Mouse (Mus musculus): ENCODE measurements at regions not wholly inside any gene's neighbourhood (a gene's known extent, or its start where the extent isn't known, plus 50 kb on each side); places are given as distances from the start of the nearest gene placed in this dataset.
"Not testable (repeated sequence)": the region's sequence is repeated elsewhere in the genome, so short reads cannot be mapped to it uniquely, and the experiment has no call there.

DNA sequence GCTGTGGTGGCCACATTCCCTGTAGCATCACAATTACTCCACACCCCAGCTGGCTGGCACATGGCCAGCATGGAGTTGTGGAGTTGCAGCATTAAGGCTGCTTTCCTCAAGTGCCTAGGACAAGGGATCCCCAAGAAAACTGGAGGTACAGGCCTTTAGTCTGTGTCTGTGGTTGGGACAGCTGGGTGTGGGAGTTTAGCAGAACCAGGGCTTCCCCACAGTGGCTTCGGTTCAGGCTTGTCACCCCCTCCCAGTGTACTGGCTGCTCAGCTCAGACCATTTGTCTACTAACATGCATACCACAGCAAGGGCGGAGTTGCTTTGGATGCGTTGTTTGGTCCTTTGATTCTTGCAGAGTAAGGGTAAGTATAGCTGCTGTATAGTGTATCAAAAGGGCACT is 79.1 kb upstream of the Neurl1b start:
- no peak overlapping the region for H3K4me3 ChIP-seq
- DNase-seq (ENCODE audit: low spot score), result no peak
- H3K4me1 ChIP-seq, result no peaks in the 10 kb centered on the region
- no peak overlapping the region for H3K27ac ChIP-seq (replicated peaks)
- no peaks in the 10 kb centered on the region for H3K9me3 ChIP-seq (replicated peaks)
- no peaks in the 10 kb centered on the region for H3K27me3 ChIP-seq (ENCODE audit: low read depth, poor library complexity, severe bottlenecking)
- H3K36me3 ChIP-seq, result no peaks in the 10 kb centered on the region
- 88% methylated on average over 3 of the region's 3 CpGs for WGBS

DNA sequence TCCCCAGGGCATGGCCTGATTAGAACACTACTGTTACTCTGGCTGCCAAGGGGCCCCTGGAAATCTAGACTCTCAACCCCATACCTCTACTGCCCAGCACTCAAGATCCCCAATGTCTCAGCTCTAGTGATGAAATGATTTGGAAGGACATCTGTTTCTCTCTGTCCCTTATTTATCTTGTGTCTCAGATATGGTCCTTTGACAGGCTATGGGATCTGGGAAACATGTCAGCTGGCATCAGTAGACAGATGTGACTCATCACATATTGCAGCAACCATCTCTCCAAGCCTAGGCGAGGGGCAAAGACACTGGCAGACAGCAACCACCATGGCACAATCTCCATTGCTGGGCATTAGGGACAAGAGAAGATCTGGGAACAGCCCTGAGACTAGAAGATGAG is 78.6 kb upstream of the Neurl1b start:
- Histone ChIP-seq H3K4me1 (no peaks in the 10 kb centered on the region), H3K4me3 (no peak overlapping the region), H3K27me3 (ENCODE audit: low read depth, poor library complexity, severe bottlenecking) (no peaks in the 10 kb centered on the region), H3K27ac (replicated peaks) (no peak overlapping the region), H3K9me3 (replicated peaks) (no peaks in the 10 kb centered on the region), H3K36me3 (no peaks in the 10 kb centered on the region)
- no peak for DNase-seq (ENCODE audit: low spot score)
- 86% methylated on average over 1 of the region's 1 CpGs for WGBS

DNA sequence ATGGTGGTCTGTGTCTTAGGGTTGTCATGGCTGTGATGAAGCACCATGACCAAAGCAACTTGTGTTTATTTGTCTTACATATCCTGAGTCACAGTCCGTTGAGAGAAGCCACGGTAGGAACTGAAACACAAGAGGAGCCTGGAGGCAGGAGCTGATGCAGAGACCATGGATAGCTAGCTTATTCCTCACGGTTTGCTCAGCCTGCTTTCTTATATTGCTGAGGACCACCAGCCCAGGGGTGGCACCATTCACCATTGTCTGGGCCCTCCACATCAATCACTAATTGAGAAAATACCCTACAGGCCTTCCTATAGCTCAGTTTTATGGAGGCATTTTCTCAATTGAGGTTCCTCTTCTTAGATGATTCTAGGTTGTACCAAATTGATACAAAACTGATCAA is 77.5 kb upstream of the Neurl1b start:
- no peak overlapping the region for H3K4me3 ChIP-seq
- H3K36me3 ChIP-seq, result no peaks in the 10 kb centered on the region
- no peaks in the 10 kb centered on the region for H3K9me3 ChIP-seq (replicated peaks)
- no peak overlapping the region for H3K27ac ChIP-seq (replicated peaks)
- no peaks in the 10 kb centered on the region for H3K27me3 ChIP-seq (ENCODE audit: low read depth, poor library complexity, severe bottlenecking)
- no peaks in the 10 kb centered on the region for H3K4me1 ChIP-seq
- no peak for DNase-seq (ENCODE audit: low spot score)
- WGBS, result 82% methylated on average over 3 of the region's 3 CpGs

DNA sequence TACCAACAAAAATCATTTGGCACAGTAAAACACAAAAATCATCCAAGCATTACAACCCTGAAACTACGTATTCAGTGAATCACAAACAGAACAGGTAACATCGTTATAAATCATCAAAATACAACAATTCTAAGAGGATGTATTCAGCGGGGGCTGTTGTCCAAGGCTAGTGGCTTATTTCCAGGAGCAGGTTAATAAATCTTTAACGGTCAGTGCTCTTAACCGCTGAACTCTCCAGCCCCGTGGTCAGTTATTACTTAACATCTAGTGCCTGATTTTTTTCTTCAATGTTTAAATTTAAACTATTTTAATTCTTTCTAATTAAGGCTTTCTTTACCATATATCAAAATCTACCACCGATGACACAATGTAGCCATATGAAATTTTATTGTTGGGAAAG is 69.2 kb upstream of the Neurl1b start:
- WGBS, result 92% methylated on average over 7 of the region's 7 CpGs
- H3K9me3 ChIP-seq (replicated peaks); DNase-seq (ENCODE audit: low spot score): not testable (repeated sequence)

DNA sequence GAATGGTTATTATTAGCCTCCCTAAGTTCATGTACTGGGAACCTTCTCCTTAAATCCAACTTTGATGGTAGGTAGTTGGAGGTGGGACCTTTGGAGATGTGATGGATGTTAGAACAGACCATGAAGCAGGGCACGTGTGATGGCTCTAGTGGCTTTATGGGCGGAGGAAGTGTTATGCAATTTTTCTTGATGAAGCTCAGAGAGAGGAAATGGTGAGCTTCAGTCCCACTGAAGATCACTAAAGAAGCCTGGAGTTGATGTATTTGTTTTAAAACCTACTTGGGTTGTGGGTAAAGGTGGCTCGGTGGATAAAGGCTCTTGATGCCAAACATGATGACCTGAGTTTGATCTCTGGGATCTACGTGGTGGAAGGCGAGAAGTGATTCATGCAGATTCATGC is 66.5 kb upstream of the Neurl1b start:
- Histone ChIP-seq H3K27me3 (ENCODE audit: low read depth, poor library complexity, severe bottlenecking) (no peaks in the 10 kb centered on the region), H3K4me1 (no peaks in the 10 kb centered on the region), H3K4me3 (no peak overlapping the region), H3K9me3 (replicated peaks) (no peaks in the 10 kb centered on the region), H3K36me3 (no peaks in the 10 kb centered on the region), H3K27ac (replicated peaks) (no peak overlapping the region)
- 96% methylated on average over 5 of the region's 5 CpGs for WGBS
- DNase-seq (ENCODE audit: low spot score), result no peak

More for the DNA sequence above, 69.2 kb upstream of the Neurl1b start:
- H3K27ac ChIP-seq (replicated peaks); H3K4me1 ChIP-seq; H3K36me3 ChIP-seq; H3K4me3 ChIP-seq; H3K27me3 ChIP-seq (ENCODE audit: low read depth, poor library complexity, severe bottlenecking): not testable (repeated sequence)

DNA sequence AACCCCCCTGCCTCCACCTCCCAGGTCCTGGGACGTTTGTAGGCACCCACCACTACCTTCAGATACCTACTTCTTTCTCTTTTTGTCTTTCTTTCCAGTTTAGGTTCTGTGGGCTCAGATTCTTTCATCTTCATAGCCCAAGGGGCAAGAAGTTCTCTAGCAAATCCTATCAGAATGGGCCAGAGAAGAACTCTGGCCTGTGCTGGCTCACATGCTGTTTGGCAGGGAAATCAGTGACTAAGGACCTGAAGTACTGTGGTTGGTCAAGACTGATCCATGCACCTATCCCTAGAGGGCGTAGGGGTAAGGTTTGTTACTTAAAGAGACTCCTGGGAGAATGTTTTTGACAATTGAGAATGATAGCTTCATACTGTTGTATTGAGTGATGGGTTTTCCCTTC is 64.9 kb upstream of the Neurl1b start:
- no peak overlapping the region for H3K27ac ChIP-seq (replicated peaks)
- H3K4me1 ChIP-seq, result no peaks in the 10 kb centered on the region
- no peaks in the 10 kb centered on the region for H3K36me3 ChIP-seq
- H3K4me3 ChIP-seq, result no peak overlapping the region
- WGBS, result 58% methylated on average over 2 of the region's 2 CpGs
- H3K27me3 ChIP-seq (ENCODE audit: low read depth, poor library complexity, severe bottlenecking), result no peaks in the 10 kb centered on the region
- H3K9me3 ChIP-seq (replicated peaks), result no peaks in the 10 kb centered on the region
- DNase-seq (ENCODE audit: low spot score), result no peak

DNA sequence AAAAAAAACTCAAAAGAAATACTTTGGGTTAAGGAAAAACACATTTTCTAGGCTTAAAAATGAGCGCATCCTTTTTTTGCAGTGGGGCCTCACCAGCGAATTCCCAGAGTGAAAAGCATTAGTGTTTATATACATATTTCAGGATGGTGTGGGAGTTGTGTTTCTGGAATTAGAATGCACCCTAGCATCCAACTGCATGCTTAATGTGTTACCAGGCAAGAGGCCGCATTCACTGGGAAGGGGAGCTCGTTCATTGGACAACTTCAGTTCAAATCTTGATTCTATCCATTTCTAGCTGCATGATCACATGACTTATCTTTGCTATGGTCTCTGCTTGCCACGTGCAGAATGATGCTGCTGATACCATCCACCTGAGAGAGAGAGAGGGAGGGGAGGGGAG is 64.4 kb upstream of the Neurl1b start:
- H3K27me3 ChIP-seq (ENCODE audit: low read depth, poor library complexity, severe bottlenecking), result no peaks in the 10 kb centered on the region
- DNase-seq (ENCODE audit: low spot score), result no peak
- 83% methylated on average over 5 of the region's 5 CpGs for WGBS
- H3K36me3 ChIP-seq, result no peaks in the 10 kb centered on the region
- no peaks in the 10 kb centered on the region for H3K9me3 ChIP-seq (replicated peaks)
- no peaks in the 10 kb centered on the region for H3K4me1 ChIP-seq
- H3K27ac ChIP-seq (replicated peaks), result no peak overlapping the region
- H3K4me3 ChIP-seq, result no peak overlapping the region

DNA sequence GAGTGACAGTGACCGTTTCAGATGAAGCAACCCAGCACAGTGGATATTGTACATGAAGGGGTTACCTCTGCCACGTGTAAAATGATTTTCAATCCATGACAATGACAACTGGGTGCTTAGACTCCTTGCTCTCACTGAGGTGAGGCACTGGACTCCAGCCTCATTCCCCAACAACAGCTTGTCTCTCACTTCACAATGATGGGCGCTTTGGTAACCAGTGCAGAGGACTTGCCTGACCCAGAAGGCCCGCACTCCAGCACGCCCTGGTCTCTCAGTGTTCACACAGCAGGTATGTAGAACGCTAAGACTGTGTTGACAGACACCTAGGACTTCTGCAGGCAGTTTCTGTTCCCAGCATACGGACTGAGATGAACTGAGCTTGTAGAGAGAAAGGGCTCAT is 62.6 kb upstream of the Neurl1b start:
- no peaks in the 10 kb centered on the region for H3K4me1 ChIP-seq
- no peak overlapping the region for H3K27ac ChIP-seq (replicated peaks)
- no peak overlapping the region for H3K4me3 ChIP-seq
- no peaks in the 10 kb centered on the region for H3K36me3 ChIP-seq
- H3K9me3 ChIP-seq (replicated peaks), result no peaks in the 10 kb centered on the region
- WGBS, result 82% methylated on average over 7 of the region's 7 CpGs
- no peaks in the 10 kb centered on the region for H3K27me3 ChIP-seq (ENCODE audit: low read depth, poor library complexity, severe bottlenecking)
- DNase-seq (ENCODE audit: low spot score), result no peak

DNA sequence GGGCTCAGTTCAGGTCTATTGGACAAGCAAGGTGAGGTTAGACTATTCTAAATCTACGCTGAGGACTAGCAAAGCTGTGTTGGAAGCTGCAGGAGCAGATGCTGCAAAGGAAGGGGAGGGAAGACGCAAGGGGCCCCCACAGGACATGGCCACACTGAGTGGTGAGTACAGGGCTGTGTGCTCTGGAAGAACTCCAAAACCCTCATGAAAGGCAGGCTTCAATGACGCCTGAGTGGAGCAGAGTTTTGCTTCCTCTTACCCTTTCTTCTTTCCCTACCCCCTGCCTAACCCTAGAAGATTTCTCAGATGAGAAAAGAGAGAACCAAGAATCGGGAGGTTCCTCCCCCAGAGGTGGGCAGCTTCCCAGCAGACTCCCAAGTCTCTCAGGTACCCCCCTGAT is 61.9 kb upstream of the Neurl1b start:
- Histone ChIP-seq H3K4me1 (no peaks in the 10 kb centered on the region), H3K27me3 (ENCODE audit: low read depth, poor library complexity, severe bottlenecking) (no peaks in the 10 kb centered on the region), H3K9me3 (replicated peaks) (no peaks in the 10 kb centered on the region), H3K4me3 (no peak overlapping the region), H3K36me3 (no peaks in the 10 kb centered on the region), H3K27ac (replicated peaks) (no peak overlapping the region)
- WGBS, result 86% methylated on average over 4 of the region's 4 CpGs
- no peak for DNase-seq (ENCODE audit: low spot score)

DNA sequence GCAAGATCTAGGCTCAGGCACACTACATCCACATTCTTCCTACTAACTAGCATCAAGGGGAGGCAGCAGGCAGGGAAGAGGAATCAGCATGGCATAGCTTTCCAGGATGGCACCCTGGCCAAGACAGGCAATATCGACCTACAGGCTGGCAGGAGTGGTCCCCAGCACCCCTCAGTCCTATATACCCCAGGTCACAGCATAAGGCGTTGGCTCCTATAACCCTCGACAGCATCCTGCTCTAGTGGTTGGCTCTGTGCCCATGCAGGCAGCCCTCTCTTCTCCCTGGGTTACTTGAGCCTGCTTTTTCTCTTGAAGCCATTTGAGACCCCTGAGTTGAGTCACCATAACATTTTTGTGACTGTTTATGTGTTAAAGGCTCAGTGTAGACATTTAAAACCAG is 60.2 kb upstream of the Neurl1b start:
- H3K36me3 ChIP-seq, result no peaks in the 10 kb centered on the region
- H3K4me1 ChIP-seq, result no peaks in the 10 kb centered on the region
- no peak overlapping the region for H3K27ac ChIP-seq (replicated peaks)
- no peaks in the 10 kb centered on the region for H3K9me3 ChIP-seq (replicated peaks)
- no peaks in the 10 kb centered on the region for H3K27me3 ChIP-seq (ENCODE audit: low read depth, poor library complexity, severe bottlenecking)
- WGBS, result 90% methylated on average over 3 of the region's 3 CpGs
- no peak for DNase-seq (ENCODE audit: low spot score)
- no peak overlapping the region for H3K4me3 ChIP-seq

DNA sequence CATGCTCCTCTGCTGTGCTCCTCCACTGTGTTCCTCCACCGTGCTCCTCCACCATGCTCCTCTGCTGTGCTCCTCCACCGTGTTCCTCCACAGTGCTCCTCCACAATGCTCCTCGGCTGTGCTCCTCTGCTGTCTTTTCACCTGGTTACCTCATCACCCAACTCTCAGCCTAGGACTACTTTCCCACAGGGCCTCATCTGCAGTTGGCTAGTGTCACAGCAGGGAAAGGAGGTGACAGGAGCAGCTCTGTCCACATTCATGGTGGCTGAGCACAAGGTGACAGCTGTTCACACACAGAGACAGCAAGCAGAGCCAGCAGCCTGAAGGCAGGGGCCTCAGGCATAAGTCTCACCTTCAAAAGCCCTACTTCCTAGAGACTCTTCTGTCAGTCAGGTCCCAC is 59.3 kb upstream of the Neurl1b start:
- DNase-seq (ENCODE audit: low spot score), result no peak
- no peak overlapping the region for H3K4me3 ChIP-seq
- H3K9me3 ChIP-seq (replicated peaks), result no peaks in the 10 kb centered on the region
- H3K4me1 ChIP-seq, result no peaks in the 10 kb centered on the region
- H3K27ac ChIP-seq (replicated peaks), result no peak overlapping the region
- no peaks in the 10 kb centered on the region for H3K36me3 ChIP-seq
- 86% methylated on average over 3 of the region's 3 CpGs for WGBS
- no peaks in the 10 kb centered on the region for H3K27me3 ChIP-seq (ENCODE audit: low read depth, poor library complexity, severe bottlenecking)

DNA sequence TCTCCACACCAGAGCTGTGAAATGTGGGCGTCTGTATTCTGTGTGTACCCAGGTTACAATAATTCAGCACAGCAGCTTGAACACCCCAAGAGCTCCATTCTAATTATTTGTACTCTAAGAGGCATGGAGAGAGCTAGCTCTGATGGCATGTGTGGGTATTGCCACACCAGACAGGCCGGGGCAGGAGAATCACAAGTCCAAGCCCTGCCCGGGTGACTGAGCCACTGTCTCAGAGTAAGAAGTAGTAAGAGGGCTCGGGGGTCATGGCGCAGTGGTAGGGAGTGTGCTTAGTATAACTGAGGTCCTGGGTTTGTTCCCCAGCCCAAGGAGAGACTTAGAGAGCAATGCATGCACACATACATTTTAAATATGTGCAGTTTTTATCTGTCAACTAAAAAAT is 57.7 kb upstream of the Neurl1b start:
- Histone ChIP-seq H3K4me1 (peaks cover 2% of the 10 kb centered on the region; the same call in 1 of the 2 replicates), H3K36me3 (no peaks in the 10 kb centered on the region), H3K27me3 (ENCODE audit: low read depth, poor library complexity, severe bottlenecking) (no peaks in the 10 kb centered on the region), H3K27ac (replicated peaks) (no peak overlapping the region), H3K4me3 (no peak overlapping the region), H3K9me3 (replicated peaks) (no peaks in the 10 kb centered on the region)
- no peak for DNase-seq (ENCODE audit: low spot score)
- 85% methylated on average over 5 of the region's 5 CpGs for WGBS

DNA sequence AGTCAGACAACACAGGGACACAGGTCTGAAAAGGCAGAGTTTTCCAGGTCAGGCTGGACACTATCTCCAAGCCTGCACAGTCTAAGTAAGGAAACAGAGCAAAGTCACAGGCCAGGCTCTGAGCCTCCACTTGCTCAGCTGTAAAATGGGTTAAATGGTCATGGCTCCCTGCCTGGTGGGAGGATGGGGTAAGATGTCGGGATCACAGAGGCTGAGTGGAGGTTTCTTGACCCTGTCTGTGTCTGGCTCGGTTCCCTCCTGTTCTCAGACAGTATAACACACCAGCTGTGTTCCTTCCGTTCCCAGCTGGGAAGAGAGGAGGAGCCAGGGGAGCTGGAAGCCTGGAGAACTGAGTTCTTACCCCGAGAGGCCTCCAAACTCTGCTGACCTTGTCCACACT is 56.8 kb upstream of the Neurl1b start:
- Histone ChIP-seq H3K4me1 (peaks cover 8% of the 10 kb centered on the region; the same call in 1 of the 2 replicates), H3K4me3 (no peak overlapping the region), H3K9me3 (replicated peaks) (no peaks in the 10 kb centered on the region), H3K36me3 (no peaks in the 10 kb centered on the region), H3K27me3 (ENCODE audit: low read depth, poor library complexity, severe bottlenecking) (no peaks in the 10 kb centered on the region), H3K27ac (replicated peaks) (no peak overlapping the region)
- no peak for DNase-seq (ENCODE audit: low spot score)
- 68% methylated on average over 4 of the region's 4 CpGs for WGBS

DNA sequence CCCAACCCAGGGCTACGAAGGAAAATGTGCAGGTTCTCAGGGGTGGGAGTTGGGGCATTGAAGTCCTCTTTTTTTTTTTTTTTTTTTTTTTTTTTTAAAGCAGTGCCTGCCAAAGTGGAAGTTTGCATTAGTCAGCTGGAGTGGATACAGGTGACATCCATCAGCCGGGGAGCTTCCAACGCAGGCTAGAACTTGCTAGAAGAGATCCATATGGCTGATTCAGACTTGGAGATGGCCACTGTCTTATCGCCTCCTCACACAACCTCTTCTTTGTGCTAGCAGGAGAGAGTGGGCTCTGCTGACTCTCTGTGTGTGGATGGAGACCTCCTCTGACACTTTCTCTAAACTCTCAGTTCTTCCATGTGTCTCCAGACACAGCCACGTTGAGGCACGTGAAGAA is 53.9 kb upstream of the Neurl1b start:
- no peak overlapping the region for H3K27ac ChIP-seq (replicated peaks)
- no peaks in the 10 kb centered on the region for H3K9me3 ChIP-seq (replicated peaks)
- 83% methylated on average over 6 of the region's 6 CpGs for WGBS
- no peak for DNase-seq (ENCODE audit: low spot score)
- H3K36me3 ChIP-seq, result no peaks in the 10 kb centered on the region
- peaks cover 32% of the 10 kb centered on the region for H3K4me1 ChIP-seq
- no peak overlapping the region for H3K4me3 ChIP-seq
- no peaks in the 10 kb centered on the region for H3K27me3 ChIP-seq (ENCODE audit: low read depth, poor library complexity, severe bottlenecking)
